Mouse (Mus musculus) brain, embryonic 14.5 days (tissue): ENCODE results near the gene Ostc.

Experiments
- CTCF ChIP-seq: fragments of 200-500 bp; IDR thresholded peaks from 2 replicates; pipeline ENCODE4 v1.5.1; 2012; ENCODE audit warnings: inconsistent platforms, mild to moderate bottlenecking, moderate library complexity, borderline replicate concordance; ENCODE audit not compliant: insufficient read depth, insufficient read length; ENCODE audit errors: extremely low read depth
- POLR2A ChIP-seq: fragments of 200-500 bp; IDR thresholded peaks from 2 replicates; pipeline ENCODE4 v1.6.1; 2012; ENCODE audit warnings: mild to moderate bottlenecking, inconsistent platforms, borderline replicate concordance; ENCODE audit not compliant: poor library complexity, insufficient read depth, insufficient read length, severe bottlenecking; ENCODE audit errors: extremely low read depth

- TF ChIP-seq CTCF: no peak
- TF ChIP-seq POLR2A: no peak
These were observed 715 bp downstream of the Ostc start for GRCm38 (mm10) chr3:130708529-130708928.
